17 mouse cellular contexts compared by ENCODE assay signal in the genomic region with DNA sequence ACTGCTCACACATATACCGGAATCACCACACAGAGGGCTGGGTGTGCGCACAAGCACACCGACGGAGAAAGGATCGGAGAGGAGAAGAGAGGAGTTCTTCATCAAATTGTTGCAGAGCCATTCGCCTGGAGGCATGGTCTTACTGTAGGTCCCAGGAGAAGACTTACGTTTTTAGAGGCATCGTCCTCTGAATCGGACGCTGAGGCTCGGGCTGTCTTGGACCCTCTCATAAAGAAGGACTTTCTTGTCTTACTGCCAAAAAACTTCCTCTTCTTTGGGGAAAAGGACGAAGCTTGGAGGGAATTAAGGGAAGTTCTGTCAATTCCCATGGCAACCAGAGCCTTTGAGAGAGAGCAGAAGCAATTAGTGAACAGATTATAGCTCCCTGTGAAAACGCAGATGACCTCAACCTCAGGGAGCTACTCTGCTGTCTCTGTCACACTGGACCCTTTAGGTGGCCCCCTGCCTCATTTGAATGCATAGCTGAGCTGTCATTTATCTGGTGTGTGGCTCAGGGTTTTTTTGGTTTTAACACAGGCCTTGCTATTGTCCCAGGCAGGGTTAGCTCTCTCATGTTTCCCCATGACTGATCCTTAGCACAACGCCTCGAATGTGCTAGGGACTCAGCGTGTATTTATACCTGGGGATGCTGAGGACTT. TPM values are rescaled to one million over a fixed set of nuclear protein-coding genes. Genes with fewer than 3 reads are reported as not detected.
A peak's percentile ranks its signal among the peaks of the same experiment; 100 is the strongest.
DNase-seq lines count a peak whose midpoint lies in the region; ATAC-seq and TF ChIP-seq lines count a peak whose summit lies in the region.
"Had no signal": no experiment of that assay in that cellular context is flagged by ENCODE, and none has a peak within 500 bp of the region (broad histone marks: within the 10 kb centered on the region; RNA-seq: fewer than 3 reads in every experiment).

No protein-coding gene starts in this region.

- no peak overlapping the region for H3K4me3 ChIP-seq in liver, embryonic 11.5 days (ENCODE audit: low read depth, low read length)
- H3K4me3 ChIP-seq in liver, embryonic 12.5 days: no peak overlapping the region
- no peak overlapping the region for H3K4me3 ChIP-seq in forebrain, embryonic 14.5 days (ENCODE audit: low read depth, low read length)
- H3K4me3 ChIP-seq in hindbrain, postnatal 0 days (ENCODE audit: low read length): no peak overlapping the region
- H3K4me3 ChIP-seq in left cerebral cortex, adult 2 months: no peak overlapping the region
- H3K4me3 ChIP-seq: erythroblast, embryonic 14.5 days; heart, embryonic 15.5 days had no signal

- no peak for DNase-seq in liver, embryonic 11.5 days (ENCODE audit: low spot score)
- DNase-seq in forebrain, embryonic 14.5 days (ENCODE audit: low spot score): peak; percentile 87
- peak; percentile 23 for DNase-seq in hindbrain, postnatal 0 days (ENCODE audit: low spot score)
- peak; percentile 71 for DNase-seq in retina, embryonic 14.5 days (ENCODE audit: low spot score)
- no peak for DNase-seq in thymus, postnatal 36 days
- DNase-seq in layer of hippocampus, adult 18-20 months (ENCODE audit: low spot score in 2 of 2): no peak
- DNase-seq in left cerebral cortex, adult 2 months (ENCODE audit: extremely low spot score in 1 of 2, low spot score in 2 of 2): no peak
- DNase-seq: adrenal gland, postnatal 14 days; cerebellum, adult 11 months; gastrocnemius, postnatal 25 days; kidney, postnatal 36 days; thymus, adult 2 months had no signal

- WGBS in liver, embryonic 11.5 days: 63% methylated on average over 16 of the region's 16 CpGs
- WGBS in liver, embryonic 12.5 days (ENCODE audit: insufficient replicate concordance): 64% methylated on average over 16 of the region's 16 CpGs
- WGBS in forebrain, embryonic 14.5 days: 8% methylated on average over 16 of the region's 16 CpGs
- 30% methylated on average over 16 of the region's 16 CpGs for WGBS in hindbrain, postnatal 0 days

- TF ChIP-seq CTCF in hindbrain, postnatal 0 days (IDR thresholded peaks at IDR 0.05; ENCODE audit: low read depth): no peak
- no peak for TF ChIP-seq CTCF in left cerebral cortex, adult 2 months (IDR thresholded peaks at IDR 0.05)

- intact Hi-C loops in left cerebral cortex, adult 2 months (cut with DNase I): no loop called here

- H3K36me3 ChIP-seq in liver, embryonic 11.5 days (ENCODE audit: control insufficient read depth, insufficient read depth, low read length): no peaks in the 10 kb centered on the region
- no peaks in the 10 kb centered on the region for H3K36me3 ChIP-seq in liver, embryonic 12.5 days
- H3K36me3 ChIP-seq in forebrain, embryonic 14.5 days (ENCODE audit: control insufficient read depth, insufficient read depth, low read length): no peaks in the 10 kb centered on the region
- H3K36me3 ChIP-seq in hindbrain, postnatal 0 days (ENCODE audit: insufficient read depth, low read length): no peaks in the 10 kb centered on the region
- H3K36me3 ChIP-seq: heart, embryonic 15.5 days had no signal

- no peaks in the 10 kb centered on the region for H3K9me3 ChIP-seq in liver, embryonic 11.5 days (ENCODE audit: control insufficient read depth, low read length)
- H3K9me3 ChIP-seq in liver, embryonic 12.5 days (replicated peaks): no peaks in the 10 kb centered on the region
- no peaks in the 10 kb centered on the region for H3K9me3 ChIP-seq in forebrain, embryonic 14.5 days (replicated peaks; ENCODE audit: control insufficient read depth, low read length)
- no peaks in the 10 kb centered on the region for H3K9me3 ChIP-seq in hindbrain, postnatal 0 days (ENCODE audit: low read length)
- H3K9me3 ChIP-seq: heart, embryonic 15.5 days had no signal

- ATAC-seq in liver, embryonic 11.5 days (replicated peaks; ENCODE audit: low FRiP score): no peak
- ATAC-seq in liver, embryonic 12.5 days: no peak
- ATAC-seq in forebrain, embryonic 14.5 days: peak; percentile 90
- peak; percentile 29; the same call in 1 of the 2 replicates for ATAC-seq in hindbrain, postnatal 0 days
- ATAC-seq: intestine, postnatal 0 days had no signal

- H3K27ac ChIP-seq in liver, embryonic 11.5 days (ENCODE audit: low read depth, low read length): 0 out of 2 replicates have a peak overlapping the region, but pooled peaks have one; percentile 13
- no peak overlapping the region for H3K27ac ChIP-seq in liver, embryonic 12.5 days
- peak overlapping the region; percentile 77 for H3K27ac ChIP-seq in forebrain, embryonic 14.5 days (ENCODE audit: low read depth, low read length)
- no peak overlapping the region for H3K27ac ChIP-seq in hindbrain, postnatal 0 days
- H3K27ac ChIP-seq in left cerebral cortex, adult 2 months: no peak overlapping the region
- H3K27ac ChIP-seq: heart, embryonic 15.5 days had no signal

- H3K27me3 ChIP-seq in liver, embryonic 11.5 days (replicated peaks; ENCODE audit: control insufficient read depth, insufficient read depth, low read length): no peaks in the 10 kb centered on the region
- no peaks in the 10 kb centered on the region for H3K27me3 ChIP-seq in liver, embryonic 12.5 days (replicated peaks)
- no peaks in the 10 kb centered on the region for H3K27me3 ChIP-seq in forebrain, embryonic 14.5 days (replicated peaks; ENCODE audit: control insufficient read depth, insufficient read depth, low read length)
- no peaks in the 10 kb centered on the region for H3K27me3 ChIP-seq in hindbrain, postnatal 0 days (ENCODE audit: insufficient read depth, low read length)
- H3K27me3 ChIP-seq: heart, embryonic 15.5 days had no signal

- no peak overlapping the region for H3K9ac ChIP-seq in liver, embryonic 11.5 days (ENCODE audit: low read depth, low read length)
- no peak overlapping the region for H3K9ac ChIP-seq in liver, embryonic 12.5 days
- H3K9ac ChIP-seq in forebrain, embryonic 14.5 days (ENCODE audit: low read length): no peak overlapping the region
- no peak overlapping the region for H3K9ac ChIP-seq in hindbrain, postnatal 0 days (replicated peaks; ENCODE audit: low read length)
- H3K9ac ChIP-seq: heart, embryonic 15.5 days had no signal

- peaks cover 4% of the 10 kb centered on the region; the same call in 1 of the 2 replicates for H3K4me1 ChIP-seq in liver, embryonic 11.5 days (replicated peaks; ENCODE audit: control insufficient read depth, insufficient read depth, low read length)
- peaks cover 13% of the 10 kb centered on the region; the same call in 1 of the 2 replicates for H3K4me1 ChIP-seq in liver, embryonic 12.5 days
- peaks cover 26% of the 10 kb centered on the region for H3K4me1 ChIP-seq in forebrain, embryonic 14.5 days (ENCODE audit: control insufficient read depth, insufficient read depth, low read length)
- peaks cover 14% of the 10 kb centered on the region for H3K4me1 ChIP-seq in hindbrain, postnatal 0 days (ENCODE audit: insufficient read depth, low read length)

- no peak overlapping the region for H3K4me2 ChIP-seq in liver, embryonic 11.5 days
- no peak overlapping the region for H3K4me2 ChIP-seq in liver, embryonic 12.5 days
- H3K4me2 ChIP-seq in forebrain, embryonic 14.5 days (ENCODE audit: low read length): peak overlapping the region; percentile 11; the same call in 1 of the 2 replicates
- H3K4me2 ChIP-seq in hindbrain, postnatal 0 days (ENCODE audit: low read depth, low read length): no peak overlapping the region
- H3K4me2 ChIP-seq: heart, embryonic 15.5 days had no signal

RNA-seq across cellular contexts. Expression of gene Scn11a, which starts 22.0 kb away (rescaled TPM):
- 0.09 and 0.10 TPM in 2 replicates for polyA plus RNA-seq in liver, embryonic 11.5 days (2014; fragmentation: Nextera tagmentation; extraction: Ambion mirVana)
- 0.04 and 0.06 TPM in 2 replicates for polyA plus RNA-seq in liver, embryonic 12.5 days (2016; fragmentation: Nextera tagmentation; extraction: Ambion mirVana)
- 0.14 and 0.15 TPM in 2 replicates for polyA plus RNA-seq in forebrain, embryonic 14.5 days (2014; fragmentation: Nextera tagmentation; extraction: Ambion mirVana)
- 0.52 and 0.65 TPM in 2 replicates for total RNA-seq in hindbrain, postnatal 0 days (2014; rRNA removed)
- 0.16 and 0.23 TPM in 2 replicates for polyA plus RNA-seq in hindbrain, postnatal 0 days (2015; fragmentation: Nextera tagmentation; extraction: Ambion mirVana)
- not detected for total RNA-seq in layer of hippocampus, adult 18-20 months (2021)
- total RNA-seq in left cerebral cortex, adult 2 months (2021): under 1 TPM; 0.16 to 0.25 TPM
- total RNA-seq: megakaryocyte-erythroid progenitor cell, adult 5-6 weeks had no signal
- polyA plus RNA-seq: erythroblast, embryonic 14.5 days had no signal

Comparison
In these comparisons a context has a peak if more than half of its experiments do, and no peak if none do; other contexts are left out.
1. H3K27ac ChIP-seq: peak in liver, embryonic 11.5 days (single experiment) and forebrain, embryonic 14.5 days (single experiment); none in liver, embryonic 12.5 days (single experiment), hindbrain, postnatal 0 days (single experiment) and left cerebral cortex, adult 2 months (single experiment).
2. ATAC-seq: peak in forebrain, embryonic 14.5 days (single experiment) and hindbrain, postnatal 0 days (single experiment); none in liver, embryonic 11.5 days (single experiment) and liver, embryonic 12.5 days (single experiment).
3. DNase-seq: peak in forebrain, embryonic 14.5 days (single experiment), hindbrain, postnatal 0 days (single experiment) and retina, embryonic 14.5 days (single experiment); none in liver, embryonic 11.5 days (single experiment), thymus, postnatal 36 days (0 of 2), layer of hippocampus, adult 18-20 months (0 of 2) and left cerebral cortex, adult 2 months (0 of 2).